Mouse (Mus musculus) heart, embryonic 15.5 days (tissue): ENCODE data around the gene Tle4. TPM values are rescaled to one million over a fixed set of nuclear protein-coding genes. Genes with fewer than 3 reads are reported as not detected.
A peak's percentile ranks its signal among the peaks of the same experiment; 100 is the strongest.

Experiments used
- ATAC-seq: fragments of 200-750 bp; cut with Nextera tagmentation; replicated peaks from 2 replicates; pipeline ENCODE4 v1.8.0; 2017; ENCODE audit warnings: low read depth, moderate TSS enrichment; ENCODE audit not compliant: insufficient number of reproducible peaks, insufficient read depth, low FRiP score
- H3K27ac ChIP-seq: fragments of 300-500 bp; sonication (generic); 2 replicates; pipeline ENCODE4 v1.5.1; 2015; ENCODE audit warnings: mild to moderate bottlenecking, inconsistent platforms
- H3K27me3 ChIP-seq: fragments of 300-500 bp; sonication (generic); 2 replicates; pipeline ENCODE4 v1.6.1; 2015; ENCODE audit warnings: inconsistent platforms
- H3K36me3 ChIP-seq: fragments of 300-500 bp; sonication (generic); 2 replicates; pipeline ENCODE4 v1.6.1; 2015; ENCODE audit warnings: mild to moderate bottlenecking, inconsistent platforms
- H3K4me1 ChIP-seq: fragments of 300-500 bp; sonication (generic); replicated peaks from 2 replicates; pipeline ENCODE4 v1.6.1; 2015; ENCODE audit warnings: inconsistent platforms
- H3K4me2 ChIP-seq: fragments of 300-500 bp; sonication (generic); 2 replicates; pipeline ENCODE4 v1.6.1; 2015; ENCODE audit warnings: inconsistent platforms, mild to moderate bottlenecking, moderate library complexity
- H3K4me3 ChIP-seq: fragments of 300-500 bp; sonication (generic); 2 replicates; pipeline ENCODE4 v1.5.1; 2015; ENCODE audit warnings: mild to moderate bottlenecking, inconsistent platforms
- H3K9ac ChIP-seq: fragments of 300-500 bp; sonication (generic); 2 replicates; pipeline ENCODE4 v1.6.1; 2015; ENCODE audit warnings: mild to moderate bottlenecking, inconsistent platforms
- H3K9me3 ChIP-seq: fragments of 300-500 bp; sonication (generic); replicated peaks from 2 replicates; pipeline ENCODE4 v1.6.1; 2016; ENCODE audit warnings: inconsistent platforms
- WGBS: fragments of 180-500 bp; shearing (Covaris S2); methylation state at CpG from one replicate; pipeline ENCODE4 v1.1.7; 2015; ENCODE audit warnings: mixed read lengths; 5-methylcytosine and 5-hydroxymethylcytosine counted together
- polyA plus RNA-seq: library from polyadenylated mRNA; unstranded; fragments of >200 nt; fragmentation: Nextera tagmentation; extraction: Ambion mirVana; gene quantifications from 2 replicates; pipeline ENCODE4 v1.2.1, GENCODE M21; 2015

Gene Tle4
- polyA plus RNA-seq, 1 experiment from 2014 or later = 7.3 TPM

DNA sequence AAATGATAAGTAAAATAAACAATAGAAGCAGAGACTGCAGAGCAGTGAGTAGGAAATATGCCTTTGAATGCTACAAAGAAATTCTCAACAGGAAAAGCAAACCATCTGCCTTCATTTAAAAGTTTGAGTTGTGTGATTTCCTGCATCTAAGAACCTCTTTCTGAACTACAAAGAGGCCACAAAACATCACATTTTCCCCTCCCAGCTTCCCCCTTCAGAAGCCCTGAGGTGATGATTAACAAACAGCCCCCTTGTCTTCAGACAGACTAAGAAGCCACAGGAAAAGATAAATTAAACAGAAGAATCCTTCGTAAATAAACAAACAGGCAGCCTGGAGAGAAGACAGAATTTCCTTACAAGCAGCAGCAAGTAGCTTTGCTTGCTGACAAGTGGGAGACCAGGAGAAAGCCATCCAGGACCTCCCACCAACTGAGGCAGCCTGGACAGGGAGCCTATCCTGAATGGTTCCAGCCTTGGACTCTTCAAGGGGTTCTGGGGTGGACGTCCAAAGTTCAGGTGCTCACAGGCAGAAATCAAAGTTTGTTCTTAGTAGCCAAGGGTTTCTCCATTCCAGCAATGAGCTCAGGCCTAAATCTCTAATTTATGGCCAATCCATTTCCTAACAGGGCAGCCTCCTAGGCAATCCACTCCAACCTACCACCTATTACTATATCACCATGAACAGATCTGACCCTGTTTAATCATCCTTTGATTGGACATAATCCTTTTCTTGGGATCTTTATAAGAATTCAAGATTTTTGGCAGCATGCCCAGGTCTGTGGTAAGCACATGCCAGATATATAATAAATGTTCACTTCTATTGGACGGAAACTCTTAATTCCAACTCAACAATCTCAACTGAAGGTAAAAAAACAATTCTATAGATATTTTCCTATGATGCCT lies 9.4 kb downstream of the Tle4 start:
- ATAC-seq = no peak
- Histone ChIP-seq H3K4me2 (no peak overlapping the region), H3K27me3 (no peaks in the 10 kb centered on the region), H3K9me3 (no peaks in the 10 kb centered on the region), H3K36me3 (no peaks in the 10 kb centered on the region), H3K27ac (0 out of 2 replicates have a peak overlapping the region, but pooled peaks have one; percentile 30), H3K4me1 (peaks cover 11% of the 10 kb centered on the region; the same call in 1 of the 2 replicates), H3K9ac (no peak overlapping the region), H3K4me3 (no peak overlapping the region)
- WGBS = 42% methylated on average over 3 of the region's 3 CpGs

DNA sequence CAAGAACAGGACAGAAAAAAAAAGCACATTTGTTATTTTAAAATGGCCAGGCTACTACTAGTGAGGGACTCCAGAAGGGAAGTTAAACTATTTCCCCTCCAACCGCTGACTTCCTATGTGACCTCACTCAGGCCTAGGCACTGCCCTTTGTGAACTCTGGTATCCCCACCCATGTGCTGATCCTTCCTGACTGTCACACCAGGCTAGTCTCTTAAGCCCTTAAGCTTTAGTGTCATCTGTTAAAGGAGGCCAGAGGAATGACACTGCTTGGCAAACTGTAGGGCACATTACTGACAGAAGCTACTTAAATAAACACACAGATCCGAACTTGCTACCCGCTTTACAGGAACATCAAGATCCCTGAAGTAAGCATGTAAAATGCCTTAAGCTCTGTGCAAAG lies 11.7 kb downstream of the Tle4 start:
- no peaks in the 10 kb centered on the region for H3K36me3 ChIP-seq
- peaks cover 11% of the 10 kb centered on the region; the same call in 1 of the 2 replicates for H3K4me1 ChIP-seq
- no peaks in the 10 kb centered on the region for H3K27me3 ChIP-seq
- H3K27ac ChIP-seq = no peak overlapping the region
- H3K9ac ChIP-seq = no peak overlapping the region
- whole genome bisulfite sequencing = 62% methylated on average over 3 of the region's 3 CpGs
- no peak for ATAC-seq
- no peak overlapping the region for H3K4me3 ChIP-seq
- no peak overlapping the region for H3K4me2 ChIP-seq
- no peaks in the 10 kb centered on the region for H3K9me3 ChIP-seq

DNA sequence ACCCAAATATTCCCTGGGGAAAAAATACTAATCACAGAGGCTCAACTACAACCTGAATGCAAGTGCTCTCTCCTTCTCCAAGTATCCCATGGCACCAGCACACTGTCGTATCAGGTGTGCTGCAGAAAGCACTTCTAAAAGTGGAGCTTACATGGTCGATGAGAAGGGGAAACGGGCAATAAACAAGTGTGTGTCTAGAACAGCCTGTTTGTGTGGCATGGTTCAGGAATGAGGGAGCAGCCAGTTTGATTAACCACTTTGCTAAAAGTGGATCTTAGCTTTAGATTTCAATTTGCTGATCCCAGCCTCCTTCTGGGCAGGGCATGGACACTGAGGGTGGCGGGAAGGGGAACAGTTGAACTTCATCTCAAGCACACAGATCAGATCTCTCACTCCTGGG lies 12.1 kb downstream of the Tle4 start:
- Histone ChIP-seq H3K4me1 (peaks cover 11% of the 10 kb centered on the region; the same call in 1 of the 2 replicates), H3K4me3 (no peak overlapping the region), H3K36me3 (no peaks in the 10 kb centered on the region), H3K9ac (no peak overlapping the region), H3K27me3 (no peaks in the 10 kb centered on the region), H3K9me3 (no peaks in the 10 kb centered on the region), H3K4me2 (no peak overlapping the region), H3K27ac (no peak overlapping the region)
- ATAC-seq = no peak
- 75% methylated on average over 4 of the region's 4 CpGs for WGBS

DNA sequence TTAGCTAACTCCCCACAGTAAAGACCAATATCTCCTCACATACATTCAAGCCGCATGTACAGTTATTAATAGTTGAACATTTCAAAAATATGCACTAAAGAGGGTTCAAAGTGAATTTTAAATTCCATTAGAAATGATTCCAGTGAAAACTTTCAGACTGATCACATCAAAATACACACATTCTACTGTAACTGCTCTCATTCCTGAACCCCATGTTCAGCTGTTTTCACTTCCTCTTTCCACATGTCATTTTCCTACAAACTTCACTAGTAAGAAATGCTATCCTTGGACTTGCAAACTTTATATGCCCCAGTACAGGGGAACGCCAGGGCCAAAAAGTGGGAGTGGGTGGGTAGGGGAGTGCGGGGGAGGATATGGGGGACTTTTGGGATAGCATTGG lies 12.6 kb downstream of the Tle4 start:
- no peaks in the 10 kb centered on the region for H3K27me3 ChIP-seq
- H3K4me1 ChIP-seq = peaks cover 11% of the 10 kb centered on the region; the same call in 1 of the 2 replicates
- no peak overlapping the region for H3K9ac ChIP-seq
- no peak overlapping the region for H3K4me2 ChIP-seq
- ATAC-seq = no peak
- no peaks in the 10 kb centered on the region for H3K9me3 ChIP-seq
- no peak overlapping the region for H3K4me3 ChIP-seq
- WGBS = 92% methylated on average over 3 of the region's 3 CpGs
- no peaks in the 10 kb centered on the region for H3K36me3 ChIP-seq
- H3K27ac ChIP-seq = no peak overlapping the region

DNA sequence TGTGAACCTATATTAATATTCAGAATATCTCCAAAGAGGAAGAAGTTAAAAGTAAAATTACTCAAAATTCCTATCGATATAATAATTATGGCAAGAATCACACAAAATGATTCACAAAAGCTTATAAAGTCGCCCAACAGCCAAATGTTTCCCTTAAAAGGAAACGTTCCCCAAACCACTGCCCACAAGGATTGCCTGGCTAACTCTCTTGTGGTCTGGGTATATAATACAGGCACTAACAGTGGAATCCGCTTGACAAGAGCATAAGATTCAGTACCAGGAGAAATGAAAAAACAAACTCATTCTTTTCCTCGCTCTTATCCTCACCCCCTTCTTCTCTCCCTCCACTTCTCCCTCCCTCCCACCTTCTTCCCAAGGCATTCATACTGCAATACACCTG lies 19.2 kb downstream of the Tle4 start:
- Histone ChIP-seq H3K36me3 (no peaks in the 10 kb centered on the region), H3K9ac (no peak overlapping the region), H3K27me3 (no peaks in the 10 kb centered on the region), H3K4me3 (no peak overlapping the region), H3K27ac (no peak overlapping the region), H3K4me2 (no peak overlapping the region), H3K4me1 (no peaks in the 10 kb centered on the region), H3K9me3 (no peaks in the 10 kb centered on the region)
- WGBS = 87% methylated on average over 5 of the region's 5 CpGs
- no peak for ATAC-seq

DNA sequence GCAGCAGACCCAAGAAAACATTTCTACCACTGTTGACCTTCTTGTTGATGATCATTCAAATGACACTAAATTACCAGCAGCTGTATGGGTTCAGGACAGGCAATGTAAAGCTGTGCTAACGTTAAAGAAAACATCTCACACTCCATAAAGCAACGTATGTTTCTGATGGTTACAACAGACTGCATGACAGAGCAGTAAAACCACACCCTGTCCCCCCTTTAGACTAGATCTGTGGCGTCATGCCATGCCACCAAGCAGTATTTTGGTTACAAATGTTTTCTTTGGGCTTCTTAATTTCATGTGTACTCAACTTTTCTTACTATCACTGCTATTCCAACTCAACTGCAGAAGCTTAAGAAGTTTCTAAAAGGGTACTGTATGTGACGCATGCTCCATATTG lies 19.8 kb downstream of the Tle4 start:
- no peaks in the 10 kb centered on the region for H3K36me3 ChIP-seq
- no peak for ATAC-seq
- H3K27me3 ChIP-seq = no peaks in the 10 kb centered on the region
- 80% methylated on average over 4 of the region's 4 CpGs for WGBS
- no peak overlapping the region for H3K27ac ChIP-seq
- no peak overlapping the region for H3K9ac ChIP-seq
- no peak overlapping the region for H3K4me3 ChIP-seq
- no peaks in the 10 kb centered on the region for H3K4me1 ChIP-seq
- no peaks in the 10 kb centered on the region for H3K9me3 ChIP-seq
- no peak overlapping the region for H3K4me2 ChIP-seq

DNA sequence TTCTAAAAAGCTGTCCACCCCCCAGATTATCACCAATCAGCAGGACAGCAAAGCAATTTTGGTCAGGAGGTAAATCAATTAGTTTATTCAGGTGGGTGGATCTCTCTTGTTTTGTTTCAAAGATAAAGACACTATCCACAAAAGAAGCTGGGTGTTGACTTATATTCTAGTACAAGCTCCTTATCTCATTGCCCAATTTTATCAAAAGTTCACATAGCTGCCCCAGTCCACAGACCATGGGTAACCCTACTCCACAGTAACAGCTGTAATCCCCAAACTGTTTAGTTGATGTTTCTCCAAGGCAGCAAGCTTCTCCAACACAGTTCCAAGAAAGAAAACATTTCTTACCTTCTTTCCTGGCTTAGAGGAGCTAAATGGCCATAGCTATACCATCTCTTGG lies 21.5 kb downstream of the Tle4 start:
- H3K9me3 ChIP-seq = no peaks in the 10 kb centered on the region
- no peak for ATAC-seq

DNA sequence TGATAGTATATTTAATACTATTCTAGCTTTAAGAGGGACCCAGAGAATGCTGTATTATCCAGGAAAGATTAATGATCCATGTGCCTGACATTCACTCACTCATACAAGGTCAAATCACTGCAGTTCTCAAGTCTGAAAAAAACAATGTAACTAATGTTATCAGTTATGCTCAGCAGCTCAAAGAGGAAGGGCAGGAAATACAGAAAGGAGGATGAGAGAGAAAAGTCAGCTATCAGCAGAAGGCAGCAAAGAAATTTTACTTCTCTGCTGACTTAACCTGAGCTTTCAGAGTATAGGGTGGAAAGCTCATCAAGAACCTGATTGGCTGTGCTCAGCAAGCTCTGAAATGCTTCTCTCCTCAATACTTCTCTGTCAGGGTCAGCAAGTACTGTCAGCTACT lies 29.0 kb downstream of the Tle4 start:
- no peaks in the 10 kb centered on the region for H3K36me3 ChIP-seq
- H3K9me3 ChIP-seq = no peaks in the 10 kb centered on the region
- H3K4me3 ChIP-seq = no peak overlapping the region
- no peak overlapping the region for H3K4me2 ChIP-seq
- no peak for ATAC-seq
- H3K9ac ChIP-seq = no peak overlapping the region
- peaks cover 9% of the 10 kb centered on the region for H3K4me1 ChIP-seq
- no peak overlapping the region; the same call in 1 of the 2 replicates for H3K27ac ChIP-seq
- H3K27me3 ChIP-seq = no peaks in the 10 kb centered on the region

More for the DNA sequence above, 21.5 kb downstream of the Tle4 start:
- H3K27ac ChIP-seq = no peak overlapping the region
- no peaks in the 10 kb centered on the region for H3K27me3 ChIP-seq
- H3K4me3 ChIP-seq = no peak overlapping the region
- no peak overlapping the region for H3K9ac ChIP-seq
- H3K36me3 ChIP-seq = no peaks in the 10 kb centered on the region
- H3K4me1 ChIP-seq = no peaks in the 10 kb centered on the region
- no peak overlapping the region for H3K4me2 ChIP-seq

DNA sequence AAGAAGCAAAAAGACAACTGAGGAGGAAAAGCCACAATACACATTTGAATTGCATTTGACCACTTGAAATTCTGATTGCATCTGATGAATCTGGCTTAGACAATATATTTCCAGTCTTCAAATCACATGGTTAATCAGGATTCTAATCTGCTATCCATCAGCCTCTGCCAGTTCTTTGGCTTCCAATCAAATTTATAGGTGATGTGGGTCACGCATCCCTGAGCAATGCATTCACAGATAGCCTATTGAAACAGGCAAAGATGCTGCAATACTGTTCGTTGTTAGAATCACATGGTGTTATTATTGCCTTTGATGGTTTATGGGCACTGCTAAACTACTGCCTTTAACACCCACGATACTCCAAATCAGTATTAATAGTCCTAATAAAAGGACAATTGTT lies 30.8 kb downstream of the Tle4 start:
- no peak overlapping the region for H3K27ac ChIP-seq
- H3K27me3 ChIP-seq = no peaks in the 10 kb centered on the region
- H3K4me3 ChIP-seq = no peak overlapping the region
- H3K4me1 ChIP-seq = peaks cover 9% of the 10 kb centered on the region
- ATAC-seq = no peak
- no peaks in the 10 kb centered on the region for H3K9me3 ChIP-seq
- 83% methylated on average over 3 of the region's 3 CpGs for WGBS
- H3K4me2 ChIP-seq = no peak overlapping the region
- no peaks in the 10 kb centered on the region for H3K36me3 ChIP-seq
- no peak overlapping the region for H3K9ac ChIP-seq

DNA sequence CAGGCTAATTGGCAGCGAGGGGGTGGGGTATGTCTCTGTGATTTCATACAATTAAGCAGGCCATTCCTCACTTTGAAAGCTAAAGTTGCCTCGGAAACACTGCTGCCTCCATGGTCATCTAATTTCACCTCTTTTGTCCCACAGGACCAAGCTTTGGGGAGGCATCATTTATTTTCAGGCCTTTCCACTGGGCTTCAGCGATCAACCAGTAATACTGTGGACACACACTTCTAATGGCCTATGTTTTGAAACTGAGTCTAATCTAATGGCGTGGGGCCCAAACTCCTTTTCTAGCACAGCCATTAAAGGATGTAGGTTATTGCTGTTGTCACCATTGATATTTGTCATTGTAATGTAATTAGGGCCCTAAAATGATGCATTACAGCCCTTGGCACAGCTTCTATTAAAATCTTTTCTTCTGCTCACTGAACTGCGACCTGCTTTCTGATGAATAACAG lies 31.3 kb downstream of the Tle4 start:
- Histone ChIP-seq H3K27ac (no peak overlapping the region), H3K9ac (no peak overlapping the region), H3K36me3 (no peaks in the 10 kb centered on the region), H3K4me2 (no peak overlapping the region), H3K4me1 (peaks cover 9% of the 10 kb centered on the region), H3K9me3 (no peaks in the 10 kb centered on the region), H3K27me3 (no peaks in the 10 kb centered on the region), H3K4me3 (no peak overlapping the region)
- no peak for ATAC-seq
- WGBS = 72% methylated on average over 5 of the region's 5 CpGs

DNA sequence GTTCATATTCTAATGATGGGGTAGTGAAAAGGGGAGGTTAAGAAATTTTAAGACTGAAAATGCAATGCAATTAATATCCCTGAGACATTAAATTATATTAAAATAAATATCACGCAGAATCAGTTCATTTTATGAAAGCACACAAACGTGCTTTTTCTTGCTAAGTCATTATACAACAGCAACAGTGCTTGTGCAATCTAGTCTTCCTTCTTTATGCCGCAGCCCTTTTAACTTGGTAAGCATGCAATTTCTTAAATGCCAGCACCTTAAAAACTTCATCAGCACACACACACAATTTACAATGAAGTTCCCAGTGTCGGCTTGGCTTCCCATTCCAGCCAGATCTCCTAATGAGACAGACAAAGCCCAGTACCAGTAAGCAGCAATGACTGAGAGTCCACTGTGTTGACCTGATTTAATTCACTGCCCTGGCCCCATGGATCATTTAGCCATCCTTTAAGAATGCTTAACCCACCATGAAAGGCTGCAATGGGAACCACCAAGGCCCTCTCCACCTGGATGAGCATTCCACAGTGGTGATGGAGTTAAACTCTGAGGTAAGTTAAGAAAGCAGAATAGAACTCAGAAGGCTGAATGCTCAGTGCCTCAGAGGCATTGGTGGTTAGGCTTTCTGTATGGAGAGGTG lies 32.3 kb downstream of the Tle4 start:
- H3K4me1 ChIP-seq = peaks cover 9% of the 10 kb centered on the region
- H3K9me3 ChIP-seq = no peaks in the 10 kb centered on the region
- no peak overlapping the region for H3K4me2 ChIP-seq
- no peak overlapping the region for H3K4me3 ChIP-seq
- no peak overlapping the region for H3K27ac ChIP-seq
- no peaks in the 10 kb centered on the region for H3K36me3 ChIP-seq
- WGBS = 90% methylated on average over 4 of the region's 4 CpGs
- H3K9ac ChIP-seq = no peak overlapping the region
- ATAC-seq = no peak
- H3K27me3 ChIP-seq = no peaks in the 10 kb centered on the region
